Mouse (Mus musculus) intestine, embryonic 15.5 days (tissue): ENCODE data around the gene Ccdc3. TPM values are rescaled to one million over a fixed set of nuclear protein-coding genes. Genes with fewer than 3 reads are reported as not detected.
"Not testable (repeated sequence)": the region's sequence is repeated elsewhere in the genome, so short reads cannot be mapped to it uniquely, and the experiment has no call there.

Source experiments
- ATAC-seq: fragments of 200-750 bp; cut with Nextera tagmentation; 2 replicates; pipeline ENCODE4 v1.8.0; 2017; ENCODE audit warnings: moderate TSS enrichment, moderate library complexity
- H3K27ac ChIP-seq: fragments of 300-500 bp; sonication (generic); 2 replicates; pipeline ENCODE4 v1.5.1; 2015; ENCODE audit warnings: mild to moderate bottlenecking, inconsistent platforms
- H3K27me3 ChIP-seq: fragments of 300-500 bp; sonication (generic); replicated peaks from 2 replicates; pipeline ENCODE4 v1.6.1; 2015; ENCODE audit warnings: inconsistent platforms
- H3K36me3 ChIP-seq: fragments of 300-500 bp; sonication (generic); 2 replicates; pipeline ENCODE4 v1.6.1; 2015; ENCODE audit warnings: inconsistent platforms
- H3K4me1 ChIP-seq: fragments of 300-500 bp; sonication (generic); replicated peaks from 2 replicates; pipeline ENCODE4 v1.6.1; 2015; ENCODE audit warnings: inconsistent platforms
- H3K4me2 ChIP-seq: fragments of 300-500 bp; sonication (generic); replicated peaks from 2 replicates; pipeline ENCODE4 v1.6.1; 2015; ENCODE audit warnings: mild to moderate bottlenecking, inconsistent platforms
- H3K4me3 ChIP-seq: fragments of 300-500 bp; sonication (generic); replicated peaks from 2 replicates; pipeline ENCODE4 v1.5.1; 2015; ENCODE audit warnings: inconsistent platforms
- H3K9ac ChIP-seq: fragments of 300-500 bp; sonication (generic); 2 replicates; pipeline ENCODE4 v1.6.1; 2015; ENCODE audit warnings: inconsistent platforms
- H3K9me3 ChIP-seq: fragments of 300-500 bp; sonication (generic); 2 replicates; pipeline ENCODE4 v1.6.1; 2016; ENCODE audit warnings: inconsistent platforms
- WGBS: fragments of 180-500 bp; shearing (Covaris S2); methylation state at CpG from one replicate; pipeline ENCODE4 v1.1.7; 2015; 5-methylcytosine and 5-hydroxymethylcytosine counted together
- polyA plus RNA-seq: library from polyadenylated mRNA; unstranded; fragments of >200 nt; fragmentation: Nextera tagmentation; extraction: Ambion mirVana; gene quantifications from 2 replicates; pipeline ENCODE4 v1.2.1, GENCODE M21; 2015

Ccdc3 gene
- 9.2 and 10.3 TPM in 2 replicates for polyA plus RNA-seq

- WGBS = under 1% methylated on average over 78 of the region's 78 CpGs
- Histone ChIP-seq H3K9me3 (no peaks in the 10 kb centered on the region), H3K4me3 (peak within 1 kb of the TSS; percentile 58), H3K27ac (no peak within 1 kb of the TSS), H3K9ac (peak within 1 kb of the TSS; percentile 52), H3K4me2 (peak within 1 kb of the TSS; percentile 96), H3K27me3 (peaks cover 7% of the 10 kb centered on the region), H3K4me1 (peaks cover 11% of the 10 kb centered on the region), H3K36me3 (no peaks in the 10 kb centered on the region)
- ATAC-seq = peak; percentile 72
Observed at GRCm38 (mm10) chr2:5137500-5138286, at the start of gene Ccdc3. Ccdc3 (plus strand) TSS chr2:5137776.

GRCm38 (mm10) chr2:5090385-5090784 is 47.2 kb upstream of the Ccdc3 start:
- not testable (repeated sequence) for H3K4me1 ChIP-seq, H3K27ac ChIP-seq, H3K4me2 ChIP-seq, H3K9me3 ChIP-seq, H3K4me3 ChIP-seq, ATAC-seq, H3K9ac ChIP-seq, H3K27me3 ChIP-seq, H3K36me3 ChIP-seq
- WGBS = 73% methylated on average over 4 of the region's 4 CpGs

- Histone ChIP-seq H3K9me3 (no peaks in the 10 kb centered on the region), H3K4me2 (no peak overlapping the region), H3K36me3 (no peaks in the 10 kb centered on the region), H3K9ac (no peak overlapping the region), H3K4me3 (no peak overlapping the region), H3K27ac (no peak overlapping the region), H3K4me1 (peaks cover 8% of the 10 kb centered on the region; the same call in 1 of the 2 replicates), H3K27me3 (no peaks in the 10 kb centered on the region)
- WGBS = 90% methylated on average over 5 of the region's 5 CpGs
- no peak for ATAC-seq
Observed at GRCm38 (mm10) chr2:5094876-5095275, 42.7 kb upstream of the Ccdc3 start.

- H3K4me2 ChIP-seq = no peak overlapping the region
- H3K36me3 ChIP-seq = no peaks in the 10 kb centered on the region
- no peak for ATAC-seq
- H3K9me3 ChIP-seq = no peaks in the 10 kb centered on the region
- WGBS = 11% methylated on average over 1 of the region's 1 CpGs
- H3K9ac ChIP-seq = no peak overlapping the region
- no peak overlapping the region for H3K4me3 ChIP-seq
- H3K27me3 ChIP-seq = no peaks in the 10 kb centered on the region
- H3K27ac ChIP-seq = no peak overlapping the region
- peaks cover 8% of the 10 kb centered on the region; the same call in 1 of the 2 replicates for H3K4me1 ChIP-seq
Observed at GRCm38 (mm10) chr2:5095316-5095715, 42.3 kb upstream of the Ccdc3 start.

- peak overlapping the region; percentile 14; the same call in 1 of the 2 replicates for H3K9ac ChIP-seq
- no peaks in the 10 kb centered on the region for H3K36me3 ChIP-seq
- H3K9me3 ChIP-seq = no peaks in the 10 kb centered on the region
- H3K4me3 ChIP-seq = peak overlapping the region; percentile 1
- H3K4me1 ChIP-seq = peaks cover 10% of the 10 kb centered on the region; the same call in 1 of the 2 replicates
- H3K27ac ChIP-seq = no peak overlapping the region
- H3K27me3 ChIP-seq = no peaks in the 10 kb centered on the region
- 17% methylated on average over 20 of the region's 20 CpGs for WGBS
- peak overlapping the region; percentile 49 for H3K4me2 ChIP-seq
- ATAC-seq = 0 out of 2 replicates have a peak, but pooled peaks have one; percentile 25
Observed at GRCm38 (mm10) chr2:5097786-5098445, 39.7 kb upstream of the Ccdc3 start.

GRCm38 (mm10) chr2:5099176-5099575 is 38.4 kb upstream of the Ccdc3 start:
- no peak for ATAC-seq
- H3K36me3 ChIP-seq = no peaks in the 10 kb centered on the region
- H3K27ac ChIP-seq = no peak overlapping the region
- no peak overlapping the region for H3K4me2 ChIP-seq
- WGBS = 63% methylated on average over 6 of the region's 6 CpGs
- H3K9me3 ChIP-seq = no peaks in the 10 kb centered on the region
- peaks cover 10% of the 10 kb centered on the region; the same call in 1 of the 2 replicates for H3K4me1 ChIP-seq
- no peak overlapping the region for H3K4me3 ChIP-seq
- H3K9ac ChIP-seq = no peak overlapping the region
- H3K27me3 ChIP-seq = no peaks in the 10 kb centered on the region

GRCm38 (mm10) chr2:5101743-5102245 is 35.8 kb upstream of the Ccdc3 start:
- Histone ChIP-seq H3K27ac (no peak overlapping the region), H3K36me3 (no peaks in the 10 kb centered on the region), H3K9me3 (no peaks in the 10 kb centered on the region), H3K4me3 (no peak overlapping the region), H3K9ac (no peak overlapping the region), H3K27me3 (no peaks in the 10 kb centered on the region), H3K4me1 (peaks cover 10% of the 10 kb centered on the region; the same call in 1 of the 2 replicates), H3K4me2 (no peak overlapping the region)
- no peak for ATAC-seq
- WGBS = 86% methylated on average over 10 of the region's 10 CpGs

GRCm38 (mm10) chr2:5102891-5103290 is 34.7 kb upstream of the Ccdc3 start:
- ATAC-seq = no peak
- H3K27ac ChIP-seq = no peak overlapping the region
- no peaks in the 10 kb centered on the region for H3K9me3 ChIP-seq
- peaks cover 6% of the 10 kb centered on the region; the same call in 1 of the 2 replicates for H3K4me1 ChIP-seq
- H3K4me3 ChIP-seq = no peak overlapping the region
- H3K36me3 ChIP-seq = no peaks in the 10 kb centered on the region
- WGBS = 25% methylated on average over 1 of the region's 1 CpGs
- H3K9ac ChIP-seq = no peak overlapping the region
- no peak overlapping the region for H3K4me2 ChIP-seq
- H3K27me3 ChIP-seq = no peaks in the 10 kb centered on the region

GRCm38 (mm10) chr2:5112785-5113291 is 24.7 kb upstream of the Ccdc3 start:
- H3K27ac ChIP-seq = peak overlapping the region; percentile 38; the same call in 1 of the 2 replicates
- no peak overlapping the region for H3K4me3 ChIP-seq
- WGBS = 18% methylated on average over 8 of the region's 8 CpGs
- no peaks in the 10 kb centered on the region for H3K36me3 ChIP-seq
- H3K9me3 ChIP-seq = no peaks in the 10 kb centered on the region
- peaks cover 7% of the 10 kb centered on the region; the same call in 1 of the 2 replicates for H3K4me1 ChIP-seq
- no peak for ATAC-seq
- no peak overlapping the region for H3K4me2 ChIP-seq
- H3K9ac ChIP-seq = no peak overlapping the region
- no peaks in the 10 kb centered on the region for H3K27me3 ChIP-seq

GRCm38 (mm10) chr2:5114386-5114785 is 23.2 kb upstream of the Ccdc3 start:
- no peak for ATAC-seq
- Histone ChIP-seq H3K9me3 (no peaks in the 10 kb centered on the region), H3K27me3 (no peaks in the 10 kb centered on the region), H3K36me3 (no peaks in the 10 kb centered on the region), H3K27ac (no peak overlapping the region), H3K4me2 (no peak overlapping the region), H3K9ac (no peak overlapping the region), H3K4me1 (peaks cover 7% of the 10 kb centered on the region; the same call in 1 of the 2 replicates), H3K4me3 (no peak overlapping the region)
- WGBS = 92% methylated on average over 8 of the region's 8 CpGs

- H3K4me2 ChIP-seq = no peak overlapping the region
- no peaks in the 10 kb centered on the region for H3K27me3 ChIP-seq
- peaks cover 7% of the 10 kb centered on the region; the same call in 1 of the 2 replicates for H3K4me1 ChIP-seq
- H3K4me3 ChIP-seq = no peak overlapping the region
- no peaks in the 10 kb centered on the region for H3K36me3 ChIP-seq
- no peak overlapping the region for H3K9ac ChIP-seq
- WGBS = 26% methylated on average over 5 of the region's 5 CpGs
- no peak overlapping the region for H3K27ac ChIP-seq
- no peak for ATAC-seq
- no peaks in the 10 kb centered on the region for H3K9me3 ChIP-seq
Observed at GRCm38 (mm10) chr2:5116856-5117532, 20.6 kb upstream of the Ccdc3 start.

GRCm38 (mm10) chr2:5125506-5125905 is 12.1 kb upstream of the Ccdc3 start:
- no peak overlapping the region for H3K27ac ChIP-seq
- no peak for ATAC-seq

More at GRCm38 (mm10) chr2:5125506-5125905, 12.1 kb upstream of the Ccdc3 start:
- no peak overlapping the region for H3K4me2 ChIP-seq
- 22% methylated on average over 6 of the region's 6 CpGs for WGBS
- H3K36me3 ChIP-seq = no peaks in the 10 kb centered on the region
- H3K27me3 ChIP-seq = no peaks in the 10 kb centered on the region
- peaks cover 11% of the 10 kb centered on the region; the same call in 1 of the 2 replicates for H3K4me1 ChIP-seq
- no peak overlapping the region for H3K4me3 ChIP-seq
- no peaks in the 10 kb centered on the region for H3K9me3 ChIP-seq
- H3K9ac ChIP-seq = no peak overlapping the region
